14 mouse cellular contexts compared by ENCODE assay signal in genomic region chr12:112868178-112869087, GRCm38 (mm10). TPM values are rescaled to one million over a fixed set of nuclear protein-coding genes. Genes with fewer than 3 reads are reported as not detected.
A peak's percentile ranks its signal among the peaks of the same experiment; 100 is the strongest.
DNase-seq lines count a peak whose midpoint lies in the region; ATAC-seq and TF ChIP-seq lines count a peak whose summit lies in the region.
"Had no signal": no experiment of that assay in that cellular context is flagged by ENCODE, and none has a peak within 500 bp of the region (broad histone marks: within the 10 kb centered on the region; RNA-seq: fewer than 3 reads in every experiment).

Gpr132 (minus strand) TSS chr12:112868228.

- peaks cover 11% of the 10 kb centered on the region; the same call in 1 of the 2 replicates for H3K27me3 ChIP-seq in lung, embryonic 14.5 days (ENCODE audit: insufficient read depth, low read length)
- H3K27me3 ChIP-seq in kidney, adult 2 months (replicated peaks; ENCODE audit: control insufficient read depth, insufficient read depth, low read length) = no peaks in the 10 kb centered on the region
- H3K27me3 ChIP-seq: intestine, embryonic 15.5 days had no signal

- peak; percentile 41 for DNase-seq in lung, embryonic 14.5 days
- DNase-seq in lung, postnatal 10 days = no peak
- peak; percentile 62 to 63 for DNase-seq in thymus, postnatal 10 days (ENCODE audit: low spot score in 2 of 2)
- DNase-seq in right cerebral cortex, adult 18-20 months = no peak
- DNase-seq in heart, adult 9 months (ENCODE audit: low spot score in 2 of 2) = no peak
- no peak for DNase-seq in kidney, adult 2 months
- DNase-seq: liver; right cerebral cortex, postnatal 25 days had no signal

- H3K4me3 ChIP-seq in lung, embryonic 14.5 days (ENCODE audit: low read depth, low read length) = no peak within 1 kb of the TSS
- no peak within 1 kb of the TSS for H3K4me3 ChIP-seq in kidney, adult 2 months (ENCODE audit: insufficient read depth, low read depth, low read length)
- H3K4me3 ChIP-seq: intestine, embryonic 15.5 days had no signal

- no peaks in the 10 kb centered on the region for H3K36me3 ChIP-seq in lung, embryonic 14.5 days (ENCODE audit: insufficient read depth)
- no peaks in the 10 kb centered on the region for H3K36me3 ChIP-seq in kidney, adult 2 months (ENCODE audit: control insufficient read depth, insufficient read depth, low read length)
- H3K36me3 ChIP-seq: intestine, embryonic 15.5 days had no signal

- ATAC-seq in lung, embryonic 14.5 days (ENCODE audit: insufficient read depth) = no peak
- ATAC-seq in activated CD4-positive, CD25-positive, alpha-beta regulatory T cell, adult 4 months = peak; percentile 84
- peak; percentile 47 to 53 for ATAC-seq in hematopoietic stem cell, adult 5-6 weeks (replicated peaks in 1 of 2; ENCODE audit: insufficient read depth in 1 of 2, low FRiP score in 2 of 2, low TSS enrichment in 1 of 2, low read depth in 1 of 2, poor library complexity in 2 of 2, severe bottlenecking in 2 of 2)
- ATAC-seq: intestine, embryonic 15.5 days had no signal

- no peak within 1 kb of the TSS; the same call in 1 of the 2 replicates for H3K9ac ChIP-seq in lung, embryonic 14.5 days
- H3K9ac ChIP-seq: intestine, embryonic 15.5 days had no signal

- no peaks in the 10 kb centered on the region; the same call in 1 of the 2 replicates for H3K4me1 ChIP-seq in lung, embryonic 14.5 days (ENCODE audit: insufficient read depth)
- no peaks in the 10 kb centered on the region for H3K4me1 ChIP-seq in kidney, adult 2 months (ENCODE audit: control insufficient read depth, insufficient read depth, low read length)

- no peak within 1 kb of the TSS for H3K4me2 ChIP-seq in lung, embryonic 14.5 days
- H3K4me2 ChIP-seq: intestine, embryonic 15.5 days had no signal

- 53% methylated on average over 13 of the region's 13 CpGs for WGBS in lung, embryonic 14.5 days
- 71% methylated on average over 13 of the region's 13 CpGs for WGBS in kidney, adult 2 months

- TF ChIP-seq CTCF in lung, embryonic 14.5 days (IDR thresholded peaks at IDR 0.05; ENCODE audit: low read depth) = no peak
- TF ChIP-seq CTCF in kidney, adult 2 months (conservative IDR thresholded peaks at IDR 0.05; ENCODE audit: insufficient read depth, insufficient read length, low read depth, low read length) = no peak

- H3K27ac ChIP-seq in lung, embryonic 14.5 days (ENCODE audit: low read depth) = no peak within 1 kb of the TSS
- no peak within 1 kb of the TSS for H3K27ac ChIP-seq in kidney, adult 2 months (ENCODE audit: insufficient read depth, low read depth, low read length)
- H3K27ac ChIP-seq: intestine, embryonic 15.5 days had no signal

- no peak for TF ChIP-seq POLR2A in kidney, adult 2 months (IDR thresholded peaks at IDR 0.05; ENCODE audit: low read depth, low read length)

- H3K9me3 ChIP-seq in lung, embryonic 14.5 days (ENCODE audit: low read depth, low read length) = no peaks in the 10 kb centered on the region
- H3K9me3 ChIP-seq: intestine, embryonic 15.5 days had no signal

RNA-seq across cellular contexts. Expression of gene Gpr132, which starts in this region (rescaled TPM):
- 0.12 TPM in 1 of 2 replicates, not detected in the other for polyA plus RNA-seq in lung, embryonic 14.5 days (2014; fragmentation: Nextera tagmentation; extraction: Ambion mirVana)
- polyA plus RNA-seq in activated CD4-positive, CD25-positive, alpha-beta regulatory T cell, adult 4 months (2017; shearing (Covaris generic)) = 10 to 100 TPM; 65.9 to 77.3 TPM
- 14.8 and 15.9 TPM in 2 replicates for total RNA-seq in hematopoietic stem cell, adult 5-6 weeks (2017)
- 1.7 and 4.6 TPM in 2 replicates for polyA plus RNA-seq in kidney, adult 2 months (2012; rRNA removed)
- total RNA-seq: layer of hippocampus, adult 18-20 months had no signal
- polyA plus RNA-seq: forebrain, embryonic 11.5 days; neural tube, embryonic 11.5 days had no signal

Comparison
In these comparisons a context has a peak if more than half of its experiments do, and no peak if none do; other contexts are left out.
1. RNA of gene Gpr132 (polyA plus RNA-seq): 65.9 to 77.3 TPM in activated CD4-positive, CD25-positive, alpha-beta regulatory T cell, adult 4 months; 1.7 to 4.6 TPM in kidney, adult 2 months and 0.12 TPM in lung, embryonic 14.5 days; every median in the first group is over 10 times any median in the second.
2. Peak in DNase-seq in lung, embryonic 14.5 days; RNA of the gene not detected or under 1 TPM.
3. DNase-seq: peak in thymus, postnatal 10 days (2 of 2); none in lung, postnatal 10 days (single experiment), right cerebral cortex, adult 18-20 months (single experiment), heart, adult 9 months (0 of 2) and kidney, adult 2 months (single experiment).